Mouse (Mus musculus) forebrain, embryonic 10.5 days (tissue): ENCODE measurements around the gene Atp5g2. TPM values are rescaled to one million over a fixed set of nuclear protein-coding genes. Genes with fewer than 3 reads are reported as not detected.
"Not testable (repeated sequence)": the region's sequence is repeated elsewhere in the genome, so short reads cannot be mapped to it uniquely, and the experiment has no call there.

Experiments used
- DNase-seq: peaks from one replicate; pipeline ENCODE4 v3.0.0-alpha.2; 2017; ENCODE audit warnings: low spot score; ENCODE audit errors: extremely low spot score
- H3K27ac ChIP-seq: fragments of 300-500 bp; sonication (generic); 2 replicates; pipeline ENCODE4 v1.5.1; 2016; ENCODE audit warnings: mild to moderate bottlenecking
- H3K27me3 ChIP-seq: fragments of 300-500 bp; sonication (generic); 2 replicates; pipeline ENCODE4 v1.6.1; 2016; ENCODE audit warnings: mild to moderate bottlenecking; ENCODE audit not compliant: poor library complexity, severe bottlenecking
- H3K36me3 ChIP-seq: fragments of 300-500 bp; sonication (generic); replicated peaks from 2 replicates; pipeline ENCODE4 v1.6.1; 2016; ENCODE audit warnings: mild to moderate bottlenecking, moderate library complexity
- H3K4me1 ChIP-seq: fragments of 300-500 bp; sonication (generic); 2 replicates; pipeline ENCODE4 v1.6.1; 2016
- H3K4me3 ChIP-seq: fragments of 300-500 bp; sonication (generic); 2 replicates; pipeline ENCODE4 v1.5.1; 2016; ENCODE audit warnings: mild to moderate bottlenecking, moderate library complexity
- H3K9me3 ChIP-seq: fragments of 300-500 bp; sonication (generic); 2 replicates; pipeline ENCODE4 v1.6.1; 2016; ENCODE audit warnings: mild to moderate bottlenecking, moderate library complexity
- WGBS: fragments of 180-500 bp; shearing (Covaris S2); methylation state at CpG from one replicate; pipeline ENCODE4 v1.1.7; 2016; 5-methylcytosine and 5-hydroxymethylcytosine counted together
- polyA plus RNA-seq: library from polyadenylated mRNA; unstranded; fragments of >200 nt; fragmentation: Nextera tagmentation; extraction: Ambion mirVana; gene quantifications from 2 replicates; pipeline ENCODE4 v1.2.1, GENCODE M21; 2016

Gene Atp5g2
- polyA plus RNA-seq, 1 experiment from 2014 or later: 65.1 TPM

- H3K36me3 ChIP-seq: no peaks in the 10 kb centered on the region
- peak; percentile 62 for DNase-seq
- H3K27me3 ChIP-seq: peaks cover 87% of the 10 kb centered on the region
- no peaks in the 10 kb centered on the region for H3K9me3 ChIP-seq
- peaks cover 33% of the 10 kb centered on the region for H3K4me1 ChIP-seq
- H3K4me3 ChIP-seq: peak overlapping the region; percentile 54
- 0 out of 2 replicates have a peak overlapping the region, but pooled peaks have one; percentile 31 for H3K27ac ChIP-seq
- WGBS: under 1% methylated on average over 26 of the region's 26 CpGs
Measured at GRCm38 (mm10) chr15:102692321-102692804, 20.2 kb upstream of the Atp5g2 start.

- Histone ChIP-seq H3K27ac (no peak overlapping the region), H3K27me3 (peaks cover 62% of the 10 kb centered on the region), H3K4me3 (no peak overlapping the region), H3K36me3 (no peaks in the 10 kb centered on the region), H3K9me3 (no peaks in the 10 kb centered on the region), H3K4me1 (peaks cover 18% of the 10 kb centered on the region)
- no peak for DNase-seq
- WGBS: 10% methylated on average over 4 of the region's 4 CpGs
Measured at GRCm38 (mm10) chr15:102685791-102686190, 13.6 kb upstream of the Atp5g2 start.

DNA sequence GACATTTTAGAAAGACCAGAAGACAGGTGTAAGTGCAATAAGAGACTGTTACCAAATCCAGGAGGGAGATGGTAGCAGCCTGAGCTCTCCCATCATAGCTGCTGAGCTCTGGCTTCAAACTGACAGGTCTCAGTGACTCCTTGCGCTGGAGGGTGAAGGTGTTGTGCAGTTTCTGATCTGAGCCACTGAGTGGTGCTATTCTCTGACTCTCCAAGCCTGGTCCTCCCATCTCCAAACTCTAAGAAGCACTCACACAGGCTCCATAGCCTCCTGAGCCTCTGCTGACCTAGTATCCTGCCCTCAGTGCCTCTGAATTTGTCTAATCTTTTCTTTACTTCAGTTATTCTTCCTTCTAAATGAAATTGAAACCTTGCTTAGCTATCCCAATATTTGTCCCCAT, 11.5 kb upstream of the Atp5g2 start:
- no peaks in the 10 kb centered on the region for H3K36me3 ChIP-seq
- peaks cover 18% of the 10 kb centered on the region for H3K4me1 ChIP-seq
- peaks cover 49% of the 10 kb centered on the region for H3K27me3 ChIP-seq
- H3K27ac ChIP-seq: no peak overlapping the region
- DNase-seq: no peak
- no peaks in the 10 kb centered on the region for H3K9me3 ChIP-seq
- H3K4me3 ChIP-seq: no peak overlapping the region
- 16% methylated on average over 1 of the region's 1 CpGs for WGBS

GRCm38 (mm10) chr15:102676345-102676744, 4.2 kb upstream of the Atp5g2 start:
- H3K36me3 ChIP-seq: no peaks in the 10 kb centered on the region
- H3K27ac ChIP-seq: no peak overlapping the region
- no peaks in the 10 kb centered on the region for H3K9me3 ChIP-seq
- H3K4me1 ChIP-seq: peaks cover 30% of the 10 kb centered on the region
- H3K4me3 ChIP-seq: no peak overlapping the region
- no peaks in the 10 kb centered on the region for H3K27me3 ChIP-seq
- no peak for DNase-seq
- WGBS: 92% methylated on average over 2 of the region's 2 CpGs

GRCm38 (mm10) chr15:102673548-102673947, 1.4 kb upstream of the Atp5g2 start:
- Histone ChIP-seq H3K27me3 (no peaks in the 10 kb centered on the region), H3K9me3 (no peaks in the 10 kb centered on the region), H3K4me1 (peaks cover 51% of the 10 kb centered on the region), H3K27ac (peak overlapping the region; percentile 100), H3K4me3 (peak overlapping the region; percentile 82), H3K36me3 (peaks cover 11% of the 10 kb centered on the region)
- peak; percentile 64 for DNase-seq
- 2% methylated on average over 10 of the region's 10 CpGs for WGBS

DNA sequence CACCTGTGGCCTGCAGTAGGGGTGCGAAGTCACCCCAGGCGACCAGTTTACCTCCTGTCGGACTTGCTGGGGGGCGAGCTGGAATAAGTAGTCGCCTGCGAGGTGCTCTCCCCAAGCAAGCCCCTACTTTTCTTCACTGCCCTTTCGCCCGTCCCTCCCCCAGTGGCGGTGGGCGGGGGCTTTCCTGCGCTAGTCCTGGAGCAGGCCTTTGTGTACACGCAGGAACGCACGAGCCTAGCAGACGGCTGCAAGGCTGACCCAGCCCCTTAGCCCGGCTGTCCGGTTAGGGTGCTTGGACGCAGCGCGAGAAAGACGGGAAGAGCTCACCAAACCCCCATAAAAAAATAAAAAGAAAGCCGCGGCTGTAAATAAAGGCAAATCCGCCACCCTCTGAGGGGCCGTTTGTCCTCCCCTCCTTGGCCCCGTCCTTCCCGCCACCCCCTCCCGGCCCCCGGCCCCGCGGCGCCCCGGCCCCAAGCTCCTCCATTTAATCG, 384 bp downstream of the Atp5g2 start:
- Histone ChIP-seq H3K27ac (peak overlapping the region; percentile 100), H3K36me3 (peaks cover 28% of the 10 kb centered on the region), H3K9me3 (no peaks in the 10 kb centered on the region), H3K4me1 (peaks cover 51% of the 10 kb centered on the region), H3K27me3 (no peaks in the 10 kb centered on the region), H3K4me3 (peak overlapping the region; percentile 82)
- peak; percentile 90 for DNase-seq
- 1% methylated on average over 34 of the region's 34 CpGs for WGBS

GRCm38 (mm10) chr15:102670767-102671575, 1.2 kb downstream of the Atp5g2 start:
- H3K4me1 ChIP-seq: peaks cover 51% of the 10 kb centered on the region
- H3K27ac ChIP-seq: peak overlapping the region; percentile 100
- no peaks in the 10 kb centered on the region for H3K9me3 ChIP-seq
- under 1% methylated on average over 53 of the region's 53 CpGs for WGBS
- peak overlapping the region; percentile 82 for H3K4me3 ChIP-seq
- H3K27me3 ChIP-seq: no peaks in the 10 kb centered on the region
- peaks cover 36% of the 10 kb centered on the region for H3K36me3 ChIP-seq
- DNase-seq: peak; percentile 98

DNA sequence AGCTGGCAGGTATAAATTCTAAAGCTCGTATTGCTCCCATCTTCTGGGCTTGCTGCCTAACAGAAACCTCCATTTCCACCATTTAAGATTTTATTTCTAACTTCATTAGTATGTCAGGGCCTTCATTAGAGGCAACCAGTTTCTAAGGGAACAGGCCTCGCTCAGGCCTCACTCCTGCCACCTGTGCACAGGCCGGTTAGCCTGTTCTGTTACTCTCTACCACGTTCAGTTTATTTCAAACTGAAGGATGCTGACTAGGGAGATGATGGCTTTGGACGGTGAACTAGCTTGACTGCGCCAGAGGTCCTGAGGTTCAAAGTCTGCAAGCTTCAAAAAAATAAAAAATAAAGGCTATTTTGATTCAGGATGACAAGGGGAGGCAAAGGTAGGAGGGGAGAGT, 1.9 kb downstream of the Atp5g2 start:
- DNase-seq: no peak
- Histone ChIP-seq H3K9me3 (no peaks in the 10 kb centered on the region), H3K36me3 (peaks cover 43% of the 10 kb centered on the region), H3K27me3 (no peaks in the 10 kb centered on the region), H3K4me1 (peaks cover 51% of the 10 kb centered on the region), H3K27ac (peak overlapping the region; percentile 100), H3K4me3 (peak overlapping the region; percentile 82)
- 23% methylated on average over 6 of the region's 6 CpGs for WGBS

- H3K4me1 ChIP-seq: peaks cover 51% of the 10 kb centered on the region
- H3K27me3 ChIP-seq: no peaks in the 10 kb centered on the region
- DNase-seq: no peak
- no peaks in the 10 kb centered on the region for H3K9me3 ChIP-seq
- H3K27ac ChIP-seq: peak overlapping the region; percentile 100
- H3K4me3 ChIP-seq: peak overlapping the region; percentile 82
- peaks cover 50% of the 10 kb centered on the region for H3K36me3 ChIP-seq
- WGBS: 92% methylated on average over 8 of the region's 8 CpGs
Measured at GRCm38 (mm10) chr15:102669571-102669970, 2.6 kb downstream of the Atp5g2 start.

DNA sequence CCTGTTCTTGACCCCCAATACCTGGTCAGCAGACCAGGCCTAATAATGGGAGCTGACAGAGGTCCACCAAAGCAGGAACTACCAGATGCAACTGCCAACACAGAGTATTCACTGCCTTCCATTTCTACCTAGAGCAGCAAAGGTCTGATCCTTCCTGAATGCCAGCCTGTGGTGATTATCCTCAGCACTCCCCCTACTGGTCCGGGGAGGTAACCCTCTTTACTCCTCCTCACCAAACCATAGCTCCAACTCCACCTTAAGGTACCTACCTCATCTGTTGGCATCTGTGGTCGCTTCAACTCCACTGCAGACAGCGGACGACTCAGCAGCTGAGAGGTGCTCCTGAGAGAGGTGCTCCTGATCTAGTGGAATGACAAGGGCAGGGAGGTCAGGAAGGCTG, 6.7 kb downstream of the Atp5g2 start:
- Histone ChIP-seq H3K27ac (no peak overlapping the region), H3K4me3 (no peak overlapping the region), H3K27me3 (no peaks in the 10 kb centered on the region), H3K9me3 (no peaks in the 10 kb centered on the region), H3K36me3 (peaks cover 90% of the 10 kb centered on the region), H3K4me1 (peaks cover 18% of the 10 kb centered on the region)
- 56% methylated on average over 4 of the region's 4 CpGs for WGBS
- DNase-seq: no peak

- 95% methylated on average over 8 of the region's 8 CpGs for WGBS
- no peaks in the 10 kb centered on the region for H3K9me3 ChIP-seq
- H3K36me3 ChIP-seq: peaks cover 92% of the 10 kb centered on the region
- no peak overlapping the region for H3K27ac ChIP-seq
- no peaks in the 10 kb centered on the region for H3K27me3 ChIP-seq
- no peak overlapping the region for H3K4me3 ChIP-seq
- no peak for DNase-seq
- peaks cover 1% of the 10 kb centered on the region; the same call in 1 of the 2 replicates for H3K4me1 ChIP-seq
Measured at GRCm38 (mm10) chr15:102663825-102664224, 8.3 kb downstream of the Atp5g2 start.

- DNase-seq, H3K4me3 ChIP-seq, H3K9me3 ChIP-seq, H3K27ac ChIP-seq, H3K27me3 ChIP-seq, H3K4me1 ChIP-seq: not testable (repeated sequence)
- peaks cover 81% of the 10 kb centered on the region for H3K36me3 ChIP-seq
- WGBS: 83% methylated on average over 1 of the region's 2 CpGs
Measured at GRCm38 (mm10) chr15:102662601-102663000, 9.6 kb downstream of the Atp5g2 start.

DNA sequence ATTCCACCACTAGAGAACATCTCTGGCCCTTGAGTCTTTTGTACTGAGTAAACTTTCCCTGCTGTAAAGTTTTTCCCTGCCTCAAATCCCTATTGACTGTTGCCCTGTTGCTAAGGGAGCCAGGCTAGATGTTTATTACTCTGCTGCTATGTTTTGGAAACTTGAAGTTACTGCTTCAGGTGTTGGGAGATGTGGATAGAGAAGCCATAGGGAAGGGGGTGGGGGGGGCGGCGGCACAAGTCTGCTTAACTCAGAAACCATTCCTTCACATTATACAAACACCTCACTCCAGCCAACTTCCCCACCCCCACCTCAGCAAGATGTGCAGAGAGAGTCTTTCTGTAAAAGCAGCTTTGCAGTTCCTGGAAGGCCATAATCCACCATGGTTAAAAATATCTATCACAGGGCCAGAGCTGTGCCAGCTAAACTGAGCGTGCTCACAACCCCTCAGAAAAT, 14.2 kb downstream of the Atp5g2 start:
- Histone ChIP-seq H3K27ac (no peak overlapping the region), H3K27me3 (no peaks in the 10 kb centered on the region), H3K36me3 (peaks cover 34% of the 10 kb centered on the region), H3K4me1 (peaks cover 12% of the 10 kb centered on the region), H3K4me3 (no peak overlapping the region), H3K9me3 (no peaks in the 10 kb centered on the region)
- no peak for DNase-seq
- 92% methylated on average over 3 of the region's 3 CpGs for WGBS
